Mouse (Mus musculus): Measurements from ENCODE around the gene Gm43191. TPM values are rescaled to one million over a fixed set of nuclear protein-coding genes. Genes with fewer than 3 reads are reported as not detected.
A peak's percentile ranks its signal among the peaks of the same experiment; 100 is the strongest.
"Not testable (repeated sequence)": the region's sequence is repeated elsewhere in the genome, so short reads cannot be mapped to it uniquely, and the experiment has no call there.

Gene Gm43191
- polyA plus RNA-seq, 1 experiment from 2014 or later: not detected

DNA sequence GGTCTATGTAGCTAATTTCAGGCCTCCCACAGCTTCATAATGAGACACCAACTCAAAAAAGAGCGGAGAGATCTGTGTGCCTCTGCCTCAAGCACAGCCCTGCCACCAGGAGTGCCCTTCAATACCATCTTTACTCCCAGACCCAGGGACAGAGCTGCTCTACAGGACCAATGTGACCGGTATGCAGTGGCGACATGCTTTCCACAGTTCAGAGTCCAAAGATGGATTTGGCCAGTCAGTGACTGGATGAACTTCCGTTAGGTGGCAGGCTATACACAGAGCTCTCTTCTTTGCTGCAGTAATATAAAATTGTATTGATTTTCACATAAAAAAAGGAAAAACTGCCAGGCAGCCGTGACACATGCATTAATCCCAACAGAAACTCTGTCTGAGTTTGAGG is 22.8 kb upstream of the Gm43191 start:
- H3K4me3 ChIP-seq: no peak overlapping the region

DNA sequence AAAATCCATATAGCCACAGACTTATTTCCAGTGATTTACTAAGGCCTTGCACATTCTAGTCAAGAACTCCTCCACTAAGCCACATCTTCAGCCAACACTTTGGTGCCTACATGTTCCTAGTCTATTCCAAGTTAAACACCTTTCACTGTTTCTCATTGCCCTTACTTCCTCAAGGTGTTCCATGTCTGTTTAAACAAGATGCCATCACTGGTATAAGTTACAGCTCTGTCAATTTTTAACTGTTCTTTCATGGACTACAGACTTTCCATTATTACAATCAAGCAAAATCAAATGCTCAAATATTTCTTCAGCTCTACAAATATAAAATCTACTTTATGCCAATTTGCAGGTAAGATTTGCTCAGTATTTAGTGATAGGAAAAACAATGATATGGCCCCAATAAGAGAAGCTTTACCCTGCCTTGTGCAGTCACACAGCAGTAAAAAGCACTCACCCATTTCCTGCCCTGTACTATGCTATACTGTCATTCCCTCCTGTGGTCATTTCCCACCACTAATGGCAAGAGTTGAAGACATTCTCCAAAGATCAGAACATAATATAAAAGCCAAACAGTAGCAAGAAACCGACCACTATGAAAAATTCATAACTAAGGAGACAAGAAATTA is 21.7 kb upstream of the Gm43191 start:
- DNase-seq (ENCODE audit: low spot score): no peak
- Histone ChIP-seq H3K27ac (replicated peaks) (no peak overlapping the region), H3K27me3 (ENCODE audit: low read depth, poor library complexity, severe bottlenecking) (no peaks in the 10 kb centered on the region), H3K4me3 (no peak overlapping the region), H3K4me1 (no peaks in the 10 kb centered on the region), H3K36me3 (no peaks in the 10 kb centered on the region; the same call in 1 of the 2 replicates), H3K9me3 (replicated peaks) (no peaks in the 10 kb centered on the region)
- WGBS: 93% methylated on average over 1 of the region's 1 CpGs

More for the DNA sequence above, 22.8 kb upstream of the Gm43191 start:
- no peaks in the 10 kb centered on the region for H3K27me3 ChIP-seq (ENCODE audit: low read depth, poor library complexity, severe bottlenecking)
- no peaks in the 10 kb centered on the region for H3K9me3 ChIP-seq (replicated peaks)
- 91% methylated on average over 5 of the region's 5 CpGs for WGBS
- no peak overlapping the region for H3K27ac ChIP-seq (replicated peaks)
- no peaks in the 10 kb centered on the region; the same call in 1 of the 2 replicates for H3K36me3 ChIP-seq
- H3K4me1 ChIP-seq: no peaks in the 10 kb centered on the region
- no peak for DNase-seq (ENCODE audit: low spot score)

DNA sequence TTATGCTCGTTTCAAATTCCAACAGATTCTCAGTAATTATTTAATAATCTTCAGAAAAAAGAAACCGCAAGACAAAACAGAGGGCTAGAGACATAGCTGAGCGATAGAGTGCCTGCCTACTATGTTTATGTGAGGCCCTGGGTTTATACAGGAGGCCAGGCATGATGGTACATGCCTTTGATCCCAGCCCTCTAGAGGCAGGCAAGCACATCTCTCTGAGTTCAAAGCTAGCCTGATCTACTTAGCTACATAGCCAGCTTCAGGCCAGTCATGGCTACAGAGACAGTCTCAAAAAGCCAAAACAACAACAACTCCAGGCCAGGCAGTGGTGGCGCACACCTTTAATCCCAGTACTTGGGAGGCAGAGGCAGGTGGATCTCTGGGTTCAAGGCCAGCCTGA is 20.5 kb upstream of the Gm43191 start:
- no peaks in the 10 kb centered on the region for H3K9me3 ChIP-seq (replicated peaks)
- no peaks in the 10 kb centered on the region for H3K27me3 ChIP-seq (ENCODE audit: low read depth, poor library complexity, severe bottlenecking)
- H3K36me3 ChIP-seq: no peaks in the 10 kb centered on the region; the same call in 1 of the 2 replicates
- H3K27ac ChIP-seq (replicated peaks): no peak overlapping the region
- DNase-seq (ENCODE audit: low spot score): no peak
- no peaks in the 10 kb centered on the region for H3K4me1 ChIP-seq
- no peak overlapping the region for H3K4me3 ChIP-seq
- WGBS: 94% methylated on average over 4 of the region's 4 CpGs

DNA sequence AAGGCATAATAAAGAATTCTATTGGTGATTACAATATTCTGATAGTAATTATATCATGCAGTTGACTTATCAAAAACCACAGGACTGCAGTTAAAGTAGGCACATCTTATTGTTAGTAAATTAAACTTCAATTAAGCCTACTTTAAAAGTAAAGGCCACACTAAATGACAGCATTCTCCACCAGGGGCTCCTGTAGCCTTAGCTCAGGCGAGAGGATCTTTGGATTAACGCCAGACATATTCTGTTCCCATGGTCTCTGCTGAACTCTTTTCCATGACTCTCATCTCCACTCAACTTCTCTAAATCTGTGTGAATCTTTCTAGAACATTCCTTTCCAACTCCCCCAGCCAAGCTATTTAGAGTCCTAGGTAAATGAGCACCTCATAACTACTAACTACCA is 17.7 kb upstream of the Gm43191 start:
- Histone ChIP-seq H3K4me3 (no peak overlapping the region), H3K27me3 (ENCODE audit: low read depth, poor library complexity, severe bottlenecking) (no peaks in the 10 kb centered on the region), H3K36me3 (peaks cover 2% of the 10 kb centered on the region; the same call in 1 of the 2 replicates), H3K4me1 (no peaks in the 10 kb centered on the region), H3K9me3 (replicated peaks) (no peaks in the 10 kb centered on the region), H3K27ac (replicated peaks) (no peak overlapping the region)
- 90% methylated on average over 2 of the region's 2 CpGs for WGBS
- no peak for DNase-seq (ENCODE audit: low spot score)

DNA sequence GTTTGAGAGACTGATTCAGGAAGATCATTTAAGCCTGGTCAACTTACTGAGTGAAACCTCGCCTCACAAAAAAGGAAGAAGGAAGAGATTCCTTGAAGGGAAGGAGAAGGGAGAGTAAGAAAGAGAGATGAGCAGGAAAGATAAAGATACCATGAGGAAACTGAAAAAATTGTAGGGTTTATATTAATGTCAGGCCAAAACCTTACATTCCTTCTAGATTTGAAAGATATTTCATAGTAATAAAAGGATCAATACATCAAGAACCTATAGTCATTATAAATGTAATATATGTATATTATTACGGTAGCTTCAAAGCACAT is 14.6 kb upstream of the Gm43191 start:
- no peaks in the 10 kb centered on the region for H3K27me3 ChIP-seq (ENCODE audit: low read depth, poor library complexity, severe bottlenecking)
- WGBS: 89% methylated on average over 2 of the region's 2 CpGs
- H3K36me3 ChIP-seq: peaks cover 15% of the 10 kb centered on the region
- DNase-seq (ENCODE audit: low spot score): no peak
- H3K4me3 ChIP-seq: no peak overlapping the region
- H3K27ac ChIP-seq (replicated peaks): no peak overlapping the region
- no peaks in the 10 kb centered on the region for H3K4me1 ChIP-seq
- H3K9me3 ChIP-seq (replicated peaks): no peaks in the 10 kb centered on the region

DNA sequence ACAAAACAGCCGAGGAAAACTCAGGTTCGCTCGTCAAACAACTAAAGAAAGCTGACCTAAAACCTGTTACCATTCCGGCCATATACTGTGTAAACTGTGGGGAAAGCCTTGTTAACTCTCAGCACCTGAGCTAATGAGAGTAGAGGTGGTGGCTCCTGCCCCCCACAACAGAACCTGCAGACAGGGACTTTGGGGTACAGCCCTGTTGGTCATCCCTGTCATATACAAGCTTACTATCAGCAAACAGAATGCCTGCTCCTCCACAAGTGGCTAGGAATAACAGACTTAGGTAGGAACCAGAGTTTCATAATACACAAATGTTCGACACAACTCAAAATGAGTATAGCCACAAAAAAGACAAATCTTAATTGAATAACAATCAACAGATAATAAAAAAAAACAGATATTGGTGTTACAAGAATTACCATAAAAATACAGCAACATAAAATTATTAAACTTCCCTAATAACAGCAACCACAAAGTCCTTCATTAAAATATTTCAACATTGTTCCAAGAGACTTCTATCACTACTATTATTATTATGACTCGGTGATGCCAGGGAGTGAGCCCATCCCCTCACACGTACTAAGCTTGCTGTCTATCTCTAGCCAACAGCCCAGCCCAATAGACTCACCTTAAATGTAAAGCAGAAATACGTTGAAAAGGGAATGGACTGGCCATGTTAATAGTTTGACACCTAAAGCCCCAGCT is 14.1 kb upstream of the Gm43191 start:
- no peak overlapping the region for H3K4me3 ChIP-seq
- DNase-seq (ENCODE audit: low spot score): no peak
- no peaks in the 10 kb centered on the region for H3K9me3 ChIP-seq (replicated peaks)
- no peak overlapping the region for H3K27ac ChIP-seq (replicated peaks)
- peaks cover 15% of the 10 kb centered on the region for H3K36me3 ChIP-seq
- 91% methylated on average over 8 of the region's 8 CpGs for WGBS
- no peaks in the 10 kb centered on the region for H3K4me1 ChIP-seq
- no peaks in the 10 kb centered on the region for H3K27me3 ChIP-seq (ENCODE audit: low read depth, poor library complexity, severe bottlenecking)

DNA sequence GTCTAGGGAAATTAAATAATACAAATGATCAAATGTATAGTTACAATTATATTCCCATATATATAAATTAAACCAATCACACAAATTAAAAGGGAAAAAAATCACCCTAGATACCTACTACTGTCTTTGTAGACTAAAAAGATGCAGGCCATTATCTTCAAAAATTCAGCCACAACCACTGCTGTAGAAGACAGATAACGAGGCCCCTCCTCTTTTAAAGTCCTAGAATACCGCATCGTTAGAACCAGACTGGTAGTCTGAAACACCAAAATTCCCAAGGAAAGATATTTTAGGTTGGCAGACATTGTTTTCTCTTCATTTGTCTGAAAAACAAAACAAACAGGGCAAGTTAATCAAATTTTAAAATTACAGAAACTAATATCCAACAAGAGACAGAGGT is 13.3 kb upstream of the Gm43191 start:
- no peak for DNase-seq (ENCODE audit: low spot score)
- Histone ChIP-seq H3K4me1 (no peaks in the 10 kb centered on the region), H3K27ac (replicated peaks) (no peak overlapping the region), H3K36me3 (peaks cover 15% of the 10 kb centered on the region), H3K27me3 (ENCODE audit: low read depth, poor library complexity, severe bottlenecking) (no peaks in the 10 kb centered on the region), H3K9me3 (replicated peaks) (no peaks in the 10 kb centered on the region), H3K4me3 (no peak overlapping the region)
- 93% methylated on average over 3 of the region's 3 CpGs for WGBS

DNA sequence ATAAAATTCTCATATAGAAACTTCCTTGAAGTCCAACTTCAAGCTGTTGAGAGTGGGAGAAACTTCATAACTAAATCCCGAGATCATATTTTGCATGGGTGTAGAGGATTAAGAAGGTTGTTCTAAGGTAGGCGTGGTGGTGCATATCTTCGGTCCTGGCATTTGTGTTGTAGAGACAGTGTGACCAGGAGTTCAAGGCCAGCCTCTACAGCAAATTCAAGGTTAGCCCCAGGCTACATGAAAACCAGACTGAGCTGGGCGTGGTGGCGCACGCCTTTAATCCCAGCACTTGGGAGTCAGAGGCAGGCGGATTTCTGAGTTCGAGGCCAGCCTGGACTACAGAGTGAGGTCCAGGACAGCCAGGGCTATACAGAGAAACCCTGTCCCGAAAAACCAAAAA is 16.8 kb downstream of the Gm43191 start:
- 92% methylated on average over 9 of the region's 9 CpGs for WGBS

DNA sequence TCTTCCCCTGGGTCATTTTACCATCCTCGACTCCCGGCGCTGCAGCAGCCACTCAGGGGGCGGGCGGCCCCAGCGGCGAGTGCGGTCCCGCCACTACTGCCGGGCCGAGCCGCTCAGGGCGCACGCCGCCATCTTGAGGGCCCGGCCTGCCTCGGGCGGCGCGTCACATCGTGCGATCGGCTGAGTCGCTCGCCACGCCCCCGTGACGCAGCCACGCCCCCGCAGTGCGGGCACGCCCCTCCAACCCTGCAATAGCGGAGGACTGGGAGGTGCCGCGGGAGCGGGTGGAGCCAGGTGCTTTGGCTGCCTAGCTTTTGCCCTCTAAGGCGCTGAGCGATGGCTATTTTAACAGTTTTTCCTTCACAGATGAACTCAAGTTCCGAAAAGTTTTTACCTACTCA is 18.6 kb downstream of the Gm43191 start, which contains the start of gene Mfsd14a:
Mfsd14a (minus strand) TSS at position 215 of the 401 bp plus-strand sequence.
- no peaks in the 10 kb centered on the region; the same call in 1 of the 2 replicates for H3K36me3 ChIP-seq
- peak within 1 kb of the TSS; percentile 99 for H3K27ac ChIP-seq (replicated peaks)
- DNase-seq (ENCODE audit: low spot score): peak; percentile 96
- H3K9me3 ChIP-seq (replicated peaks): no peaks in the 10 kb centered on the region
- H3K27me3 ChIP-seq (ENCODE audit: low read depth, poor library complexity, severe bottlenecking): no peaks in the 10 kb centered on the region
- H3K4me3 ChIP-seq: peak within 1 kb of the TSS; percentile 98
- under 1% methylated on average over 39 of the region's 39 CpGs for WGBS
- peaks cover 41% of the 10 kb centered on the region for H3K4me1 ChIP-seq

More for the DNA sequence above, 16.8 kb downstream of the Gm43191 start:
- H3K36me3 ChIP-seq; H3K27ac ChIP-seq (replicated peaks); DNase-seq (ENCODE audit: low spot score); H3K4me3 ChIP-seq; H3K9me3 ChIP-seq (replicated peaks); H3K27me3 ChIP-seq (ENCODE audit: low read depth, poor library complexity, severe bottlenecking): not testable (repeated sequence)
- peaks cover 27% of the 10 kb centered on the region for H3K4me1 ChIP-seq

DNA sequence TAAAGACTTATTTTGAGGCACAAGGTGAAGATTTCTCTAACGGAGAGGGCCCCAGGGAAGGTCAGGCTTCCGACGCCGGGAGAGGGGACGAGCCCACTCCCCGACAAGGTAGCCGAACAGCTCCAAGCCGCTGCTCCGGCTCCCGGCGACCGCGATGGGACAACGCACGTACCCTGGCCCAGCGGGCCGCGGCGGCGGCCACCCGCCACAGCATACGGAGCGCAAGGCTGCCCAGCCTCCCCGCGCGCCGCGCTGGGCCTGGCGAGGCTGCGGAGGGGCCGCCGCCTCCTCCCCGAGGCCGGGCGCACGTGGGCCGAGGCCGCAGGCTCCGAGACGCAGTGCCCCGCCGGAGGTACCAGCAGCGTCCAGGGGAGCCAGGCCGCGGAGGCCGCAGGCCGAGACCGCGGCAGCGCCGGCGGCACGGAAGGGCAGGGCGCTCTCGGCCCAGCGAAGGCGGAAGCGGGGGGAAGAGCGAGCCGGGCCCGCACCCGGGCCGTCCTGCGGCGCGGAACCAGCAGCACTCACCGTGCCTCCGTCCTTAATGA is 19.1 kb downstream of the Gm43191 start:
- Histone ChIP-seq H3K27me3 (ENCODE audit: low read depth, poor library complexity, severe bottlenecking) (no peaks in the 10 kb centered on the region), H3K27ac (replicated peaks) (peak overlapping the region; percentile 99), H3K4me3 (peak overlapping the region; percentile 98), H3K9me3 (replicated peaks) (no peaks in the 10 kb centered on the region), H3K4me1 (peaks cover 45% of the 10 kb centered on the region), H3K36me3 (no peaks in the 10 kb centered on the region)
- no peak for DNase-seq (ENCODE audit: low spot score)
- under 1% methylated on average over 67 of the region's 68 CpGs for WGBS

DNA sequence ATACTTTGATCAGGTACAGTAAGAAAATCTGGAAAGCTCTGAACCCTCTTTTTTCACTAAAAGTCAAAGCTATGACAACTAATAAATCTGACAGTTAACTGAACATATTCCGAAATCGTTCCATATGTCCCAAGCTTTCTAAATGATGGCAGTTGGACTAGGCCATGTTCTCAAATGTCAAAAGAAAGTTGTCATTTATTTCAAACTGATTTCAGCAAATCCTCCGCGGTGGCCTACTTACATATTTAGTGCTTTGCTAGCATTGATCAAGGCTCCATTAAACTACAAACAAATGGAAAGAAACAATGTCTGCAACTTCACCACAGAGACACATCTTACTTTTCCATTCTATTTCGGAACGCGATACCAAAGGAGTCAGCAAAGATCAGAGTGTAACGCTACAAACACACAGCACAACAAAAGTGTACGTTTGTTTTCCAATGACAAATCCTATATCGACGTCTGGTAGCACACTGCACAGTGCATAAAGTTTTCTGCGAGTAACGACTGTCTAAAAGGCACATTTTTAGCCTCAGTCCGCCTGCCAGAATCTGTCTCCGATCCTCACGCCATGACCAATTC is 19.7 kb downstream of the Gm43191 start:
- Histone ChIP-seq H3K36me3 (no peaks in the 10 kb centered on the region), H3K4me3 (peak overlapping the region; percentile 98), H3K9me3 (replicated peaks) (no peaks in the 10 kb centered on the region), H3K4me1 (peaks cover 51% of the 10 kb centered on the region), H3K27ac (replicated peaks) (peak overlapping the region; percentile 99), H3K27me3 (ENCODE audit: low read depth, poor library complexity, severe bottlenecking) (no peaks in the 10 kb centered on the region)
- DNase-seq (ENCODE audit: low spot score): no peak
- 7% methylated on average over 16 of the region's 16 CpGs for WGBS

DNA sequence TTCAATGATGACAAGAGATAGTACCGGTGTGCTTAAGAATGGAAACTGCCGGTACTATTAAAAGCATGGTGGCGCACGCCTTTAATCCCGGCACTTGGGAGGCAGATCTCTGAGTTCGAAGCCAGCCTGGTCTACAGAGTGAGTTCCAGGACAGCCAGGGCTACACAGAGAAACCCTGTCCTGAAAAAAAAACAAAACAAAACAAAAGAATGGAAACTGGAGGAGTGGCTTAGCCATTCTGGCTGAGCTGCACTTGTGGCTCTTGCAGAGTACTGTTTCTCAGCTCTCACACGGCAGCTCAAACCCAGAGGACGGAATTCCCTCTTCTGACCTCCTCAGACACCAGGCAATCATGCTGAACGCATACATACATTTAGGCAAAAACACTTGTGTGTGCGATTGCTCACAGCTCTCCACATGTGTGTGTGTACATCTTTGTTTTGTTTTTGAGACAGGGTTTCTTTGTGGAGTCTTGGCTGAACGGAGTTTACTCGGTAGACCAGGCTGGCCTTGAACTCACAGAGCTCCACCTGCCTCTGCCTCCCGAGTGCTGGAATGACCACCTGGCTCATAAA is 21.1 kb downstream of the Gm43191 start:
- no peak for DNase-seq (ENCODE audit: low spot score)
- Histone ChIP-seq H3K4me1 (peaks cover 51% of the 10 kb centered on the region), H3K9me3 (replicated peaks) (no peaks in the 10 kb centered on the region), H3K4me3 (0 out of 2 replicates have a peak overlapping the region, but pooled peaks have one; percentile 26), H3K27me3 (ENCODE audit: low read depth, poor library complexity, severe bottlenecking) (no peaks in the 10 kb centered on the region), H3K36me3 (no peaks in the 10 kb centered on the region), H3K27ac (replicated peaks) (no peak overlapping the region)
- WGBS: 83% methylated on average over 13 of the region's 13 CpGs

Data from midbrain, embryonic 10.5 days (tissue).